Mouse (Mus musculus): Measurements from ENCODE around the gene Smim24. TPM values are rescaled to one million over a fixed set of nuclear protein-coding genes. Genes with fewer than 3 reads are reported as not detected.

The Smim24 gene
- total RNA-seq, 2 experiments from 2014 or later: 0.91 to 0.98 TPM

DNA sequence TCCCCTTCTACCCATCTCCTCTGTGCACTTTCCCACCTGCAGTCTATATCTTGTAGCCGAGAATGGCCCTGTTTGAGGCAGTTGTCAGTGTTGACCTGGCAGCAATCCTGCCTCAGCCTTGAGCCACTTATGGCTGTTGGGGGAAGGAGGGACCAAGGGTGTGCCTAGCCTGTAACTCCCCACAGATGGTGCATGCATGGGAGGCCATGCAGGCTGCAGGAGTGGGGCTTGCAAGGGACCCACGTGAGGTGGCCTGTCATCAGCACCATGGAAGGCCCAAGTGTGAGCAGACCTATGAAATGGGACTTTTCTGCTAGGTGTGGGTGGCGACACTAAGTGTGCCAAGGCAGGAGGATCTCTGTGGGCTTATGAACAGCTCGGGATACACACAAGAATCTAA is 27.8 kb upstream of the Smim24 start:
- no peak for DNase-seq (ENCODE audit: low spot score in 2 of 2)

DNA sequence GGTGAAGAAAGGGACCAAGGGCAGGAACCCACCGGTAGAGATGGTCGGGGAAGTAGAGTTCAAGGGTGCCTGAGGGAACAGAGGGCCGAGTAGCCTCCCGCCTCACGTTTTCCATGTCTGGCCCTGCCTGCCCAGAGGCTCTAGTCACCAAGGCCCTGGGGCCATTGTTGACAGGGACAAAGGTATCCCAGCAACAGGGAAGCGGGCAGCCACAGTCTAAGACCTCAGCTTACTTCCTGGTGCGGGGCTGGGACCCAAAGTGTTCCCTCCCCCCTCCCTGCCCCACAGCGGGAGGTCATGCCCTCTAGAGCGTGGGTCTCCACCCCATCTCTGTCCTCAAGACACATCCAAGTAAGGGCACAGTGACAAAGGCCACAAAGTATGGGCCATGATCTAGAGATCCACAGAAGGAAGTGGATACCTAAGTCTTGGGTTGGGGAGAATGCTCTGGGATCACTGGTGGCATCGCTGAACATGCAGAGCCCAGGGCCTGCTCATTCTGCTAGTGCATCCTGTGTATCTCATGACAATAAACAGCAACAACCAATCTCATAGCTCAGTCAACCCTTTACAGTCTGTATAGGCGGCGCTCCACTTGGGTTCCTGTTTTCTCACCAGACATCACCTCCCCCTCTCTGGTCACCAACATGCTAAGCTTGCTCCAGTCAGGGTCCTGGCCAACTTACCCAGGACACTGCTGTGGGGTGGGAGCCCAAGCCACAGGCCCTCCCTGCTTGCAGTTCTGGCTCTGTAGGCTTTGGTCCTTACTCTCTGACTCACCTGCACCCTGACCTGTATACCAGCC is 27.0 kb upstream of the Smim24 start, which contains the start of gene 4930404N11Rik:
Gene 4930404N11Rik, minus strand, starts transcription at position 145 of the 805 bp plus-strand sequence.
- no peak for DNase-seq (ENCODE audit: low spot score in 2 of 2)

DNA sequence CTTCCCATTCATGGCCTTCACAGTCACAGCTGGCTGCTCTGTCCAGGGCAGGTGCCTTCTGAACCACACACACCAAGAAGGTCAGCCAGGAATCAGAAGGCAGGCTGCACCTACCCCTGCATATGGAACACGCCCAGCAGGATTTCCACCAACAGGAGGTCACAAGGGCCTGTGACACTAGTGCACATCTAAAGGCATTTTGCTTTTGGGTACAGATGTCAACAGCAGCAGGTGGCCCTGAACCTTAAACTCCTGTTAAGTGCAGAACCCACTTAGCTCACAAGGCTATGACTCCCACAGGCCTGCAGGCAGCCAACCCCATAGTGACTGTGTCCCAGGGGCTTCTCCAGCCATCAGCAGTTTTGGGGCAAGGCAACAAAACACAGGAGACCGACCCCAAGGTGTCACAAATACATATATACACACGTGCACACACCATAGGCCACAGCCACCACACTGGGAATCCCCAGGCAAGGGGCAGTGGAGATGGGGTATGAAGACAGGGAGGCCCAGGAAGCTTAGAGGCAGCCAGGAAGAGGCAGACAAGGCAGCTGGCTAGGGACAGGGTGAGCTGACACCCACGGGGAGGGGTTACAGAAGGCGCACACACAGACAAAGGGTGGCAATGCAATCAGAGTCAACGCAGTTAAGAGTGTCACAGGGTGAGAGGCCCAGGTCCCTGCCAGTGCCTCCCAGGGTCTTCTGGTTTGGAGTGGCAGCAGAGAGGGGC is 26.2 kb upstream of the Smim24 start:
- DNase-seq (ENCODE audit: low spot score in 2 of 2): no peak

DNA sequence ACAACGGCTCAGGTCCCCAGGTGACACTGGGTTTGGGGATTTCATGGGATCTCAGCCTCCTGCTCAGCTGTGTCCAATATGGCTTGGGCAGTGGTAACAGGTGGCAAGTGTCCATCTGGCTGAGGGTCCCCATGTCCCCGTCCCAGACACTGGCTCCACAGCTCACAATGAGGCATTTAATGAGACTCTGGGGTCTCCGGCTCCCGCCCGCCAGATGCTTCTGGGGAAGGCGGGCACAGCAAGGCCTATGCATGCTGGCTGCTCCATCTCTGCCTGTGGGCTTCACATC is 25.7 kb upstream of the Smim24 start:
- no peak for DNase-seq (ENCODE audit: low spot score in 2 of 2)

DNA sequence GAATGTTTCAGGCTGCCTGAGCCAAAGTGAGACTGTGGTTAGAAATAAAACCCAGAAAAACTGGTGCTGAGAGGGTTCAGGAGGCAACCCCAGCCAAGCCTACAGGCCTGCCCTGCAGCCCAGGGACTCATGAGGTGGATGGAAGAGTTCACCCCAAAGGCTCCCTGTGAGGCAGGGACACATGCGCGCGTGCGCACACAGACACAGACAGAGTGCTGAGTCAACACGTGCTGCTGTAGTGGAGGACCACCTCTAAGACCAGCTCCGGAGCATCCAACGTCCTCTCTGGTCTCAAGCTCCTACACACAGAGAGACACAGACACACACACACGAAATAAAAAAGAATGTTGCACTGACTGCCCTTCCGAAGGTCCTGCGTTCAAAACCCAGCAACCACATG is 17.5 kb upstream of the Smim24 start:
- DNase-seq (ENCODE audit: low spot score in 2 of 2): no peak

DNA sequence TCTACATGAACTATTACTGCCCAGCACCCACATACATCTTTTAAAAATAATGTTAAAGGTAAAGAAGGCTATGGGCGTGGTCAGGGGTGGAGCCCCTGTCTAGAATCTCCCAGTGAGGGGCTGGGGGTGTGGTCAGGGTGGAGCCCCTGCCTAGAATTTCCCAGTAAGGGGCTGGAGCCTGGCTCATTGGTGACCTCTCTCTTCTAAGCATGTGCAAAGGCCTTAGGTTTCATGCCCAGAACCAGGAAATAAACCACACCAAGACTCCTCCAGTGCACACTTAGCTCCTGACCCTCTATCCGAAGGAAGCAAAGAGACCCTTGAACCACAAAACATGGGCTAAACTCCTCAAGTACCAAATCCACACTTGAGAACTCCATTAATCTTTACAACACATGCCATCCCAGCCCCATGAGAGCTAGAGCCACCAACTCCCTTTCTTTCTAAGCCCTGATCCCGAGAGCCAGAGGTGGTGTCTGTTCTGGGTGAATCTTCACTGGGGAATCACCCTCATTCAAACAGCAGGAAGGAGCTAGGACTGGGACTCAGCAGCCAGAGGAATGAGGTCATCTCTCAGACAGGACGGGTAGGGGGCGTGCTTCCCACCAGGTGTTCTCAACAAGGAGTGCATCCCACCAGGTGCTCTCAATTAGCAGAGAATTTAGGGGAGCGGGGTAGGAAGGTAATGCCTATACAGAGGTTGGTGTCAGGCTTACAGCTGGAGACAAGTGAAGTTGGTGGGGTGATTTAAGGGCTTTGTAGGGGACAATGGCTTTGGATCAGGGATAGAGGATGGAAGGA is 16.1 kb upstream of the Smim24 start:
- DNase-seq (ENCODE audit: low spot score in 2 of 2): no peak

DNA sequence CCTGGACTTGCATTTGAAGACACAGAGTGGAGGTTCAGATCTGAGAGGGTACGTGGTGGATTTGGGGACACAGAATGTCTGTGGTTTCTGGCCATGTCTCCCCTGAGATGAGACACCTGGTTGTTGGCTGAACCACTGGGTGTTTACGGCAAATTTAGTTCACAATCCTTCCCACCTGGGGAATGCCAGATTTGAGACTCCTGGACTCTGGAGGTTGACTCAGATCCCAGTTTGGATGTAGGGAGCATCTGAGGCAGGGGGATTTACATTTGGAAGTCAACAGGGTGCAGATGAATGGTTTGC is 15.5 kb upstream of the Smim24 start:
- no peak for DNase-seq (ENCODE audit: low spot score in 2 of 2)

DNA sequence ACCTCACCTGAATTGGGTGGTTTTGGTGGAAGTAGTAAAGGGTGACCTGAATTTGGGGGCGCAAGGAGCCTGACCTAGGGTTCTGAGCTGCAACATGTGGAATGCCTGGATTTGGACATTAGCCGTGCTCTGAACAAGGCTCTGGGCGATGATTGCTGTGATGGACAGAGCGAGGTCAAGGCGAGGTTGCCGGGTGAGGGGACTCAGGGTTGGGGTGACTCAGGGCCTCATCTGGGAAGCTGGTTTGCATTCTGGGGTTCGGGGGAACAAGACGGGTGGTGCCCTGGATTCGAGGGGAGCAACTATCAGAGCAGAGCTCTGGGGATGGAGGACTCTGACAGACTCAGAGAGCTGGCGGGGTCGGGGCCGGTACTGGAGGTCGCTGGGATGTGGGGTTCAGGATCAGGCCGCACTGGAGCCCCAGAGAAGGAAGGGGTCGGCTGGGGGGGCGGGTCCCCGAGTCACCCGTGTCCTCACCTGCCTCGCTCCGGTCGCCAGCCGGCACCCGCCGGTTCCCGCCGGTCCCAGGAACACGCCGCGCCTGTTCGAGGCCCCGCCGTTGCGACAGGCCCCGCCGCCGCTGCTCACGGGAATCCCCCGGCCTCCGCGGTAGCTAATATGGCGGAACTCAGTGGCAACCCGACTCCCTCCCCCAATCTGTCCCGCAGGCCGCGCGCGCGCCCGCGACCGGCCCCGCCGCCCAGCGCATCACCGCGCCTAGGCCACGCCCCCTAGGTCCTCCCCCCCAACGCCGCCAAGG is 14.9 kb upstream of the Smim24 start, which contains the start of gene Fzr1:
Gene Fzr1, minus strand, starts transcription at position 724 of the 760 bp plus-strand sequence.
- no peak for DNase-seq (ENCODE audit: low spot score in 2 of 2)

DNA sequence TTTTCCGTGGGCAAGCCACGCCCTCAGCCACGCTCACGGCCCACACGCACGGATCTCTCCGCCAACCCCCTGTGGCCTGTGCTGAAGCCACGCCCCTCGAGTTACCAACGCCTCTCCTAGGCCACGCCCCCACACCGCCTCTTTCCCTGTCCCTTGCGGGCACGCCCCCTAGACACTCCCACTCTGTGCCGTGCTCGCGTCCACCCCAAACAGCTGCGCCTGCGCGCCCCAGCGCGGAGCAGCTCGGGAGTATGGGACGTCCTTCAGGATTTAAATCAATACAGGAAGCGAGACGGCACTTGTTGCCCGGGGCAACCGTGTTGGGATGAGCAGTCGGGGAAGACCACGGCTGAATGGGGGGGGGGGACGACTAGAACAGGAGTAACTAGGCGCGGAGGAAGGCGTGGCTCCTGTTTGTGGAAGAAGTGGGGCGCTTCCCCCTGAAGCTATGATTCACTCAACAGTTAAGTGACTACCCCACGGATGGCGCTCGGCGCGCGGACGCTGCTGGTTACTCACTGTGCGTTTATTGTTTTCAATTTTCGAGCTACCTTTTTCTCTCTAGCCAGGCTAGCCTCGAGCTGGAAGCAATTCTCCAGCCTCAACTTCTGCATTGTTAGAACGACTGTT is 14.2 kb upstream of the Smim24 start:
- peak; percentile 100 for DNase-seq (ENCODE audit: low spot score in 2 of 2)

DNA sequence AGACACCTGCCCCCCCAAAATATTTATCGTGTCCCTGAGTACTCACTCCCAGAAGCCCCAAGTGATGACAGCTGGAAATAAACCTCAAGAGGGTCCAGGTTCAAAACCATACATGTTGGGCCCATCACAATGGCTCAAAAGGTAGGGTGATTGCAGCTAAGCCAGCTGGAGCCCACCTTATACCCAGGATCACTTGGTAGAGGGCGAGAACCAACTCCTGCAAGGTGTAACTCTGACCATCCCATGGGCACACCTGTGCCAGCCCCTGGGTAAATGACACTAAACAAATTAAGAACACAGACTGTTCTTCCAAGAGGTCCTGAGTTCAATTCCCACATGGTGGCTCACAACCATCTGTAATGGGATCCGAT is 13.7 kb upstream of the Smim24 start:
- DNase-seq (ENCODE audit: low spot score in 2 of 2): no peak

DNA sequence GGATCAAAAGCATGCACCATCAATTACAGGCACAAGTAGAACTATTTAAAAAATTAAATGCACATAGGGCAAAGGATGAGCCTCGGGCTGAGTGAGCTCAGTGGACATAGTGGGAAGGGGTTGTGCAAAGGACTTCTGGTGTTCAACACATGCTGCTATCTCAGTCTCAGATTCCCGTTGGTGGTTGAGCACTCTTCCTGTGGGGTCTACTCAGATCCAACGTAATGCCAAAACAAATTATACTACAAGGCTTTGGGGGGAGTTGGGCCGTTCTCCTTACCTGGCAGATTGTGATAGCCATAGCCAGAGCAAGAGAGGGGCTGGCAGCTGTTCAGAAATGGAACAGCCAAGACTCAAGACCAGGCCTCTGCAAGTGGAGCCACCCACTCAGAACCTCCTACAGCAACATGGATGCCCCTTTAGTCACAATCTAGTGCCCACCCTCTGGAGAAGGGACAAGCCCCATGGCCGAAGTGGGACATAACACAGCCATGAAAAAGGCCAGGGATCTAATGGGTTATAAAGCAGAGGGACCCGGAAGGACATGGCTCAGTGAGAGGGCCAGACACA is 13.0 kb upstream of the Smim24 start:
- no peak for DNase-seq (ENCODE audit: low spot score in 2 of 2)

DNA sequence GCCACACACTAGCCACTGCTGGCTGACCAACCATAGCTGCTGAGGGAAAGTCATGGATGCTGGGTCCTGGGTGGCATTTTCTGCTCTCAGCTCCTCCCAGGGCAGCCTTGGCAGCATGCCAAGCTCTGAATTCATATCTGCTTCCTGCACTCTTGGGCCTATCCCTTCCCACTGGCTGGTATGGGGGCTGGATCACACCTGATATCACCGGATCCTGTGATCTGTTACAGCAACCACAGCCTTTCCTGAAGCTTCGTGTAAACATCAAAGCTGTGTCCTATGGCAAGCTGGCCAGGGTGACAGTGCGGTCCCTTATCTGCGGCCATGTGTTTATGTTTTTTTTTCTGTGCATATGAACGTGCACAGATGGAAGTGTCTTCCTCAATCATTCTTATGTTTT is 10.8 kb upstream of the Smim24 start:
- DNase-seq (ENCODE audit: low spot score in 2 of 2): no peak

DNA sequence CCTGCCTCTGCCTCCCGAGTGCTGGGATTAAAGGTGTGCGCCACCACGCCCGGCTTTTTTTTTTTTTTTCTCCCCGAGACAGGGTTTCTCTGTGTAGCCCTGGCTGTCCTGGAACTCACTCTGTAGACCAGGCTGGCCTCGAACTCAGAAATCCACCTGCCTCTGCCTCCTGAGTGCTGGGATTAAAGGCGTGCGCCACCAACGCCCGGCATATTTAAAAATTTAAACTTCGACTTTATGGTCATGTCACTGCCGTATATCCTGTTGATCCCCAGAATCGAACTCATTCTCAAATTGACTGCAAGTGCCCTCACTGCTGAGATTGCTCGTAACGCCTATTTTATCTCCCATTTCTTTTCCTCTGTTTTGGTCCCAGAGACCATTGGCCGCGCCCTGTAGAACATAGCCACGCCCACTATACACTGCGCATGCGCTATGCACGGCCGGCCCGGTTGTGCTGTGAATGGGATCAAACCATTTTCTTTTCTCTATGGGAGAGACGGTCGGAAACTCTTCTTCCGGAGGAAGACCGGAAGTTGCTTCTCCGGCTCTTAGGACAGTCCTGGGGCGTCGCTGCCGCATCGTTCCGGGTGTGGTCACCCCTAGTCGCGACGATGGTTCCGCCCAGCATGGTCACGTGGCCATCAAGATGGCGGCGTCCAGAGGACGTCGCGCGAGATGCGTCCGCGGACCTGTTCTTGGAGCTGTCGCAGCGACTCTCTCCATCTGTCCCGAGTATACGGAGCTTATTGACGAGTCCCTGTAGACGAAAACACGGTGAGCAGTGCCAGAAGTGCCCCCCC is 8.8 kb upstream of the Smim24 start, which contains the start of the genes Dohh and Gm48551:
Gene Dohh, plus strand, starts transcription at position 627 of the 803 bp plus-strand sequence.
Gene Gm48551, plus strand, starts transcription at position 665 of the 803 bp plus-strand sequence.
- DNase-seq (ENCODE audit: low spot score in 2 of 2): peak; percentile 96 to 99

DNA sequence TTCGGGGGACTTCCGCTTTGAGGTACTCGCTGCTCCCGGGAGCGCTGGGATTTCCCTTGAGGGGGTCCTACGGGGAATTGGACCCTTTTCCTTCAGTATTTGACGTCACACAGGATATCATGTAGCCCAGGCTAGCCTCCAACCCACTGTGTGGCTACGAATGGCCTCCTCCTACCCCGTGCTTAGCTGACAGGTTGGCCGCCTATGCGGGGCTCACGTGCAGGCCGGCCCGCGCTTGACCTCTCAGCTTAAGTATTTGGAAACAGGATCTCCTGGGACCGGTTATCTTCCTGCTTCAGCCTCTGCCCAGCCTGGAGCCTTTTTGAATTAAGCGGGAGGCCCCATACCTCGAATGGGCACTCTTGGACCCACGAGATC is 8.3 kb upstream of the Smim24 start:
- DNase-seq (ENCODE audit: low spot score in 2 of 2): no peak

DNA sequence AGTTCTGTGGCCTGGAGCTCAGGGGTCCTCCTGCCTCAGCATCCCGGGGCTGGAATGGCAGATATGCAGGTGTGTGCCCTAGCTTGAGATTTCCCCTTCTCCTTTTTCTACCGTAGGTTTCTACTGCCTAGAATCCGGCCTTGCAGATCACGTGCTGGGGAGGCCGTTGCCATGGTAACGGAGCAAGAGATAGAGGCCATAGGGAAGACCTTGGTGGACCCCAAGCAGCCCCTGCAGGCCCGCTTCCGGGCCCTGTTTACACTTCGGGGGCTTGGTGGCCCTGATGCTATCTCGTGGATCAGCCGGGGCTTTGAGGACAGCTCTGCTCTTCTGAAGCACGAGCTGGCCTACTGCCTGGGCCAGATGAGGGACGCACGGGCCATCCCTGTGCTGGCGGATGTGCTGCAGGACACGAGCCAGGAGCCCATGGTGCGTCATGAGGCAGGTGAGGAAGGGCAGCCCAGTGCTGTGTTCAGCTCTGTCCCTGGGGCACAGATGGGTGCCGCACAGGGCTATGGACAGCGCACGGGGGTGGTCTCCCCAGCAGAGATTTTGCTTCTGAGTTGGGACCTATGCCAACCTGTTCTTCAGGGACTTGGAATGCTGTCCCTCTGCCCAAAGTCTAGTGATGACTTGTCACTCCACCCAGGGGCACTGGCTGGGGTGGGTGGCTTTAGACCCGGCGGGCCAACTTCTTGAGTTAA is 7.1 kb upstream of the Smim24 start:
- no peak for DNase-seq (ENCODE audit: low spot score in 2 of 2)

DNA sequence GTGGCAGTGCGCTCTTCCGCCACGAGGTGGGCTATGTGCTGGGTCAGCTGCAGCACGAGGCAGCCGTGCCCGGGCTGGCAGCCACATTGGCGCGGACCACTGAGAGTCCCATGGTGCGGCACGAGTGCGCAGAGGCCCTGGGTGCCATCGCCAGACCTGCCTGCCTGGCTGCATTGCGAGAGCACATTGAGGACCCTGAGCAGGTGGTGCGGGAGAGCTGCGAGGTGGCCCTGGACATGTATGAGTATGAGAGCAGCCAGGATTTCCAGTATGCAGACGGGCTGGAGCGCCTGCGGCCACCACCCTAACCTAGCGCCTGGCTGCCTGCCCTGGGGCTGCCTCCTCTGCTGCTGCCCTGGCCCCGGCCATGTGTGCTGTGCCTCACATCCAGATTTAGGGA is 5.1 kb upstream of the Smim24 start:
- no peak for DNase-seq (ENCODE audit: low spot score in 2 of 2)

DNA sequence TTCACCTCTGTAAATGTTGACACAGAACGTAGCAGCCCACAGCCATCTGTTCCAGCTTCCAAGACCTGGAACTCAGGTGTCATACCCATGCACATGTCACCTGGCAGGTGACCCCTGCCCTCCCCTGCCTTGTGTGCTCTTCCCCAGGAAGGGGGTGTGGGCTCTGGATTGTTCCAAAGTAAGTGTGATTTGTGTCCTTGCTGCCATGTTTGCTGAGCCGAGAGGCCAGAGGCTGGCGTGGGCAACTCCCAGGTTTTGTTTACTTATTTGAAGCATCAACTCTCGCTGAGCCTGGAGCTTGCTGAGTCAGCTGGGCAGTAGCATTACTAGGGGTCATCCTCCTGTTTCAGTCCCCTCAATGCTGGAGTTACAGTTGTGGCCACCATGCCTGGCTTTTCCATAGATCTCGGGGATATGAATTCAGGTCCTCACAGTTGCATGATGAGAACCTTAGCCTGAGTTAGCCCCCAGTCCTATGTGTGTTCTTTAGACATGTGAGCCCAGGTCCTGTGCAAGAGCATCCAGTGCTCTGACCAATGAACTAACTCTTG is 4.3 kb upstream of the Smim24 start, which contains the start of gene Gm48552:
Gene Gm48552, plus strand, starts transcription at position 501 of the 551 bp plus-strand sequence.
- DNase-seq (ENCODE audit: low spot score in 2 of 2): no peak

DNA sequence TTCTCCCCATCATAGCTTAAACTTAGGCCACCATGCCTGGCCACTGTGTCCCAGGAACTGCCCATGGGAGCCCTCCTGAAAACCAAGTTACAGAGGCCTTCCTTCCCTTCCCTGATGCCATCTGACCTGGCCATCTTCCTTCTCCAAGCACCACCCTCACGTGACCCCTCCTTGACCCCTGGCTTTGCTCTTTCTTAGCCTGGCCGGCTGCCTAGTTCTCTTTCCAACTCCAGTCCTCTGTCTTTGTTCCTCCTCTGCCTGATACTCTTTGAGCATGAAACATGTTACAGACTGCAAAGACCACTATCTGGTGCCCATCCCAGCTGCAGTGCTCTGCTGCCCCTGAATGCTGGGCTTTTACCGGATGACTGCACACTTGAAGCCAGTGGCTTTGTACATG is 3.5 kb upstream of the Smim24 start:
- no peak for DNase-seq (ENCODE audit: low spot score in 2 of 2)
